ENCODE assay signal across 12 mouse cellular contexts in the genomic region with DNA sequence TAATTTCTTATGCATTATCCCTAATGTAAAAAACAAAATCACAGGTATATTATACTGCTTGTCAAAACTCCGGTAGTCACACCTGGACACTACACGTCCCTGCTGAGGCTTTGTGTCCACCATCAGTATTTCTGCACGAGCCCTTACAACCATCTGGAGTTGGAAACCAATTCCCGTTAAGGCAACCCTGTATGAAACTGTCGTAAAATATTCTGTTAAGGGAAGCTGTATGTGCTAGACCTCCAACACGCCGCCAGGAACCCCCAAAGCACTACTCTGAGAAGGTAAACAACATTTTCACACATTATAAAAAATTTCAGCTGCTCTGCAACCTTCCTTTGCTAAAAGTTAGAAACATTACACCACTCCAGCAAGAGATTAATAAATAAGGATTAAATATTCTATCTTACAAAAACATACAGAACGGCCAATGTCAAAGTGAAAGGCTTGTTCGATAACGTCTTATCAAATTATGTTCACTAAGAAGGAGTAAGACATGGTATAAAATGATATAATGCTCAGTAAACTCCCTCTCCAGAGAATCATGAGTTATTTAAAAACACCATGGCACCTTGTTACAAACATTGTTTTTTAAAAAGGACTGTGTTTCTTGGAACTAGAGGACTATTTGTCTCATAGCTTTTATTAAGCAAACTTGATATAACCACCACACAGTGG.
"Had no signal": no experiment of that assay in that cellular context is flagged by ENCODE, and none has a peak within 500 bp of the region (broad histone marks: within the 10 kb centered on the region; RNA-seq: fewer than 3 reads in every experiment).

No protein-coding gene starts in this region.

- H3K27ac ChIP-seq: intestine, embryonic 15.5 days; midbrain, embryonic 10.5 days; midbrain, embryonic 15.5 days; neural tube, embryonic 13.5 days; stomach, embryonic 15.5 days had no signal

- H3K9me3 ChIP-seq: intestine, embryonic 15.5 days; midbrain, embryonic 10.5 days; midbrain, embryonic 15.5 days; neural tube, embryonic 13.5 days; stomach, embryonic 15.5 days had no signal

- H3K9ac ChIP-seq: intestine, embryonic 15.5 days; midbrain, embryonic 15.5 days; neural tube, embryonic 13.5 days; stomach, embryonic 15.5 days had no signal

- ATAC-seq: intestine, embryonic 15.5 days; midbrain, embryonic 15.5 days had no signal

- DNase-seq: kidney, adult 8-10 months; kidney, postnatal 25 days; left cerebral cortex, postnatal 4 days; lung, adult 18-20 months; right cerebral cortex, postnatal 14 days; thymus, adult 2 months; thymus, postnatal 25 days had no signal

- H3K4me2 ChIP-seq: intestine, embryonic 15.5 days; midbrain, embryonic 15.5 days; neural tube, embryonic 13.5 days; stomach, embryonic 15.5 days had no signal

- H3K4me3 ChIP-seq: intestine, embryonic 15.5 days; midbrain, embryonic 10.5 days; midbrain, embryonic 15.5 days; neural tube, embryonic 13.5 days; stomach, embryonic 15.5 days had no signal

- H3K4me1 ChIP-seq: intestine, embryonic 15.5 days; midbrain, embryonic 15.5 days; neural tube, embryonic 13.5 days; stomach, embryonic 15.5 days had no signal

- H3K27me3 ChIP-seq: intestine, embryonic 15.5 days; midbrain, embryonic 15.5 days; neural tube, embryonic 13.5 days; stomach, embryonic 15.5 days had no signal
